Mouse (Mus musculus): ENCODE measurements at regions not wholly inside any gene's neighbourhood (a gene's known extent, or its start where the extent isn't known, plus 50 kb on each side); places are given as distances from the start of the nearest gene placed in this dataset.

DNA sequence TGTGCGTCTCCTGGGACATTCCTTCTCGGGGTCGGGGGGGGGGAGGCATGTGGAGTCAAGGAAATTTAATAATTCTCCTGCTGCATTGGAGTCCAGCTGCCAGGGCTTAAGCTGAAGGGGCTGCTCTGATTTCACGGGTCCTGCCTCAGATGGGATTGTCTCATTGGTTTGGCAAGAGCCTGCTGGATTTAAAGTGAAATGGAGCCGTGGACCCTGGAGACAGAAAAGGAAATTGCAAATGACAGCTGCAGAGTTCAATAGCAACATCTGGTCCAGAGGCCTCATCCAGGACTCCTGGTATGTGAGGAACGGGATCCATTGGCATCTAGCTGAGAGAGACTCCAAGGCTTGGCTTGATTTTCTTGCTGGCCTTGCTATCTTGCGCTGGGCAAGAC is 60.5 kb upstream of the Tmpo start:
- Histone ChIP-seq H3K9me3 (replicated peaks) (no peaks in the 10 kb centered on the region), H3K9ac (no peak overlapping the region), H3K27me3 (no peaks in the 10 kb centered on the region), H3K27ac (replicated peaks) (peak overlapping the region; percentile 88), H3K36me3 (no peaks in the 10 kb centered on the region), H3K4me1 (peaks cover 59% of the 10 kb centered on the region), H3K4me3 (replicated peaks) (no peak overlapping the region), H3K4me2 (replicated peaks) (peak overlapping the region; percentile 35)
- WGBS, result 5% methylated on average over 7 of the region's 7 CpGs
- peak; percentile 85 for ATAC-seq (ENCODE audit: insufficient number of reproducible peaks, low FRiP score, low TSS enrichment, low read depth)

- ATAC-seq (ENCODE audit: insufficient number of reproducible peaks, low FRiP score, low TSS enrichment, low read depth), result peak; percentile 86
- Histone ChIP-seq H3K27ac (replicated peaks) (peak overlapping the region; percentile 88), H3K9me3 (replicated peaks) (no peaks in the 10 kb centered on the region), H3K9ac (no peak overlapping the region), H3K4me3 (replicated peaks) (no peak overlapping the region), H3K27me3 (no peaks in the 10 kb centered on the region), H3K4me1 (peaks cover 59% of the 10 kb centered on the region), H3K4me2 (replicated peaks) (peak overlapping the region; percentile 35), H3K36me3 (no peaks in the 10 kb centered on the region)
- WGBS, result 7% methylated on average over 10 of the region's 10 CpGs
Measured at GRCm38 (mm10) chr10:91240856-91241610, 59.9 kb upstream of the Tmpo start.

DNA sequence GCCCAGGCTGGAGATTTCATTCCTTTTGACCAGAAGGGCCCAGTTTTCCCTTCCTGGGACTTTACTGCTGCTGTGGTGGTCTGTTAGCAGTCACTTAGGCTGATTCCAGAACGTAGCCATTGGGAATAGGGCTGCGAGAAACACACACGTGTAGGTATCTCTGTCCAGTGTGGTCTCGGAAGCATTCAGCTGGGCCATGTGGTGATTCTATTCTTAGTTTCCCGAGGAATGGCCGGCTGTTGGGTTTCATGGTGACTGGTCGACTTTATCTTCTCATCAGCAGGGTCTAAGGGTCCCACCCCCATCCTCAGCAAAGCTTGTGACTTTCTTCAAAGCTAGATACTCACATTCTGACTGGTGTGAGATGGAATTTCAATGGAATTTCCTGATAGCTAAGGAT is 59.2 kb upstream of the Tmpo start:
- Histone ChIP-seq H3K4me3 (replicated peaks) (no peak overlapping the region), H3K4me2 (replicated peaks) (no peak overlapping the region), H3K27me3 (no peaks in the 10 kb centered on the region), H3K36me3 (no peaks in the 10 kb centered on the region), H3K4me1 (peaks cover 59% of the 10 kb centered on the region), H3K9ac (no peak overlapping the region), H3K27ac (replicated peaks) (peak overlapping the region; percentile 48), H3K9me3 (replicated peaks) (no peaks in the 10 kb centered on the region)
- WGBS, result 53% methylated on average over 7 of the region's 7 CpGs
- no peak for ATAC-seq (ENCODE audit: insufficient number of reproducible peaks, low FRiP score, low TSS enrichment, low read depth)

GRCm38 (mm10) chr10:91236844-91237243 is 55.7 kb upstream of the Tmpo start:
- WGBS, result 6% methylated on average over 7 of the region's 7 CpGs
- H3K27me3 ChIP-seq, result no peaks in the 10 kb centered on the region
- no peak overlapping the region for H3K4me3 ChIP-seq (replicated peaks)
- peaks cover 49% of the 10 kb centered on the region for H3K4me1 ChIP-seq
- no peaks in the 10 kb centered on the region for H3K36me3 ChIP-seq
- no peak for ATAC-seq (ENCODE audit: insufficient number of reproducible peaks, low FRiP score, low TSS enrichment, low read depth)
- H3K9ac ChIP-seq, result no peak overlapping the region
- H3K27ac ChIP-seq (replicated peaks), result peak overlapping the region; percentile 44
- no peaks in the 10 kb centered on the region for H3K9me3 ChIP-seq (replicated peaks)
- H3K4me2 ChIP-seq (replicated peaks), result no peak overlapping the region

- no peak for ATAC-seq (ENCODE audit: insufficient number of reproducible peaks, low FRiP score, low TSS enrichment, low read depth)
- no peak overlapping the region for H3K4me2 ChIP-seq (replicated peaks)
- no peaks in the 10 kb centered on the region for H3K27me3 ChIP-seq
- H3K9me3 ChIP-seq (replicated peaks), result no peaks in the 10 kb centered on the region
- H3K4me3 ChIP-seq (replicated peaks), result no peak overlapping the region
- peaks cover 40% of the 10 kb centered on the region for H3K4me1 ChIP-seq
- 62% methylated on average over 3 of the region's 3 CpGs for WGBS
- no peaks in the 10 kb centered on the region for H3K36me3 ChIP-seq
- H3K27ac ChIP-seq (replicated peaks), result peak overlapping the region; percentile 44; the same call in 1 of the 2 replicates
- no peak overlapping the region for H3K9ac ChIP-seq
Measured at GRCm38 (mm10) chr10:91234709-91235108, 53.6 kb upstream of the Tmpo start.
